Mouse (Mus musculus): ENCODE data around the gene Lhx3.

- TF ChIP-seq CTCF (IDR thresholded peaks at IDR 0.05; ENCODE audit: low read depth) = no peak
- TF ChIP-seq EP300 (IDR thresholded peaks at IDR 0.05; ENCODE audit: low read depth) = no peak
Observed at GRCm38 (mm10) chr2:26158064-26158463, 50.0 kb downstream of the Lhx3 start.
